Mouse (Mus musculus): ENCODE measurements around the gene 4931406C07Rik.

GRCm38 (mm10) chr9:15238297-15238990 lies 67.8 kb downstream of the 4931406C07Rik start:
- no peak for TF ChIP-seq POLR2A (IDR thresholded peaks at IDR 0.05; ENCODE audit: low read depth, low read length)
- TF ChIP-seq CTCF (conservative IDR thresholded peaks at IDR 0.05 in 1 of 2, IDR thresholded peaks at IDR 0.05 in 1 of 2; ENCODE audit: low read depth in 2 of 2, low read length in 2 of 2), result no peak
- no peak for TF ChIP-seq EP300 (IDR thresholded peaks at IDR 0.05; ENCODE audit: low read length)
- TF ChIP-seq E2F4 (IDR thresholded peaks at IDR 0.05; ENCODE audit: insufficient replicate concordance, low read depth, low read length), result no peak
- TF ChIP-seq ZC3H11A (IDR thresholded peaks at IDR 0.05; ENCODE audit: low read depth, low read length), result no peak
